Mouse (Mus musculus): ENCODE data around the gene Ccdc61. TPM values are rescaled to one million over a fixed set of nuclear protein-coding genes. Genes with fewer than 3 reads are reported as not detected.

Ccdc61 gene
- 11.4 and 14.7 TPM in 2 replicates for polyA plus RNA-seq (2015; fragmentation: Nextera tagmentation; extraction: Ambion mirVana)

DNA sequence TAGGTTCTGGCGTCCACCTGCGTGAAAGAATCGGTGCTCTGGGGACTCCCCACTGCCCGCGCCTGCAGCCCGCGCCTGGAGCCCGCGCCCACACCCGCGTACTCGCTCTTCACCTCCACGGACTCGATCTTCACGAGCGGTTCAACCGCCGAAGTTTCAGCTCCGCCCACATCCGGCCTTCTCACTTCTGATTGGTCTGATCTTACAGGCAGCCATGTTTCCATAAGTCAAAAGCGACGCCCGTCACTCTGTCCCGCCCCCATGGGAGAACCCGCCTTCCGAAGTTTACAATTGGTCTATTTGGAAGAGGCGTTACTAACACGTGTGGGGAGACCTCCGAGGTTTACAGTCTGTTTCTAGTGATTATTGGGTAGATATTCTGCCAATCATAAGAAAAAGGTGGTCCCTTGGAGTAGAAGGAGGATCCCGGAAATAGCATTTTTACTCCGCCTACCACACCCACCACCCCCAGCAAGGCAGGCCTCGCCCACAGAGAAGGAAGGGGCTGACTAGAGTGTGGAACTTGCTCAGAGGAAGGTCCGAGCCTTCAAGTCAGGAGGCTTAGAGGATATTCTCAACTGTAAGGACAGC, at the start of gene Ccdc61:
Ccdc61 (minus strand) TSS at position 175 of the 591 bp plus-strand sequence.

DNA sequence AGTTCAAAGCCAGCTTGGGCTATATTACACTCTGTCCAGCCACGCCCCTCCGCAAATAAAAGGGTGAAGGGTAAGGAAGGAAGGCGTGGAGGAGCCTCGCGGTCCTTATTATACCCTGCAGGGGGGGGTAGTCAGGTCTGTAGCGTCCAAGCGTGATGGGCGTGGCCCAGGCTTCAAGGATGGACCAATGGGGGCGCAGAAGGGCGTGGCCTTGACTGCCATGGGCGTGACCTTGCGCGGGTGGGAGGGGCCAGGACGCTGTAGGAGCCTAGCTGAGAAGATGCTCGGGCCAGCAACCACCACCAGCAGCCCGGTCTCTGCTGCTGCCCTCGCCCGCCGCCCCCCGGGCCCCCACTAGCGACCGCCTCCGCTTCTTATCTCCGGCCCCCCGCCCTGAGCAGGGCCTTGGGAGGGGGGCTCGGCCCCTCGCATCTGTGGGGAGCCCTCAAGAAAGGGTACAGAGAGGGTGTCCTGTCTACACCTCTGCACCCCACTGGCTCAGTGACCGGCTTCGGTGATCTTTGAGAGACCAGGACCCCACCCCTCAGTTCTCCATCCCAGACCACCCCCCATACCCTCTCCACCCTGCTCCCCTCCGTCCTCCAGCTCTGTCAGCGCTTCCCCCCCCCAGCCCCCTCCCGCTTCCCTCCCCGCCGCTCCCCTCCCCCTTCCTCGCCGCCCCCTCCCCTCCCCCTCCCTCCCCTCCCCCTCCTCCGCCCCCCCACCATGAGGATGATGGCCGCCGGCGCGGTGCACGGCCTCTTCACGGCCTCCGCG, 15.1 kb upstream of the Ccdc61 start, which contains the start of gene Nova2:
Nova2 (plus strand) TSS at position 727 of the 777 bp plus-strand sequence.

DNA sequence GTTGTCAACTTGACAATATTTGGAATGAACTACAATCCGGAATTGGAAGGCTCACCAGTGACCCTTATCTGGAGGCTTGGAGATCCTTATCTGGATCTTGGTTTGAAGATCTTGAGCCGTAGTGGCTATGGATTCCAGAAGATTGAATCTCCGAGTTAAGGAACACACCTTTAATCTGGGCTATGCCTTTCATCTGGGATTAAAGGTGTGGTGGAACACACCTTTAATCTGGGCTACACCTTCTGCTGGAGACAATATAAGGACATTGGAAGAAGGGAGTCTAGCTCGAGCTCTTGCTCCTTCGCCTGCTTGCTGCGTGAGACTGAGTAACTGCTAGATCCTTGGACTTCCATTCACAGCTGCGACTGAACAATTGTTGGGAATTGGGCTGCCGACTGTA, 39.2 kb downstream of the Ccdc61 start, which contains the start of gene Pglyrp1:
Pglyrp1 (plus strand) TSS at position 301 of the 400 bp plus-strand sequence.

Other genes with a start within 250 kb of the Ccdc61 start
- not detected in 2 replicates for gene Psg20, start 224.2 kb downstream of the Ccdc61 start, polyA plus RNA-seq (2015; fragmentation: Nextera tagmentation; extraction: Ambion mirVana)
- gene Psg22, start 192.3 kb downstream of the Ccdc61 start, polyA plus RNA-seq (2015; fragmentation: Nextera tagmentation; extraction: Ambion mirVana): not detected in 2 replicates
- gene Psg19, start 111.9 kb downstream of the Ccdc61 start, polyA plus RNA-seq (2015; fragmentation: Nextera tagmentation; extraction: Ambion mirVana): not detected in 2 replicates
- gene Psg17, start 88.8 kb downstream of the Ccdc61 start, polyA plus RNA-seq (2015; fragmentation: Nextera tagmentation; extraction: Ambion mirVana): not detected in 2 replicates
- gene Mill2, start 70.4 kb downstream of the Ccdc61 start, polyA plus RNA-seq (2015; fragmentation: Nextera tagmentation; extraction: Ambion mirVana): 0.94 and 1.0 TPM in 2 replicates
- 1.4 and 1.9 TPM in 2 replicates for gene Pglyrp1, start 39.1 kb downstream of the Ccdc61 start, polyA plus RNA-seq (2015; fragmentation: Nextera tagmentation; extraction: Ambion mirVana)
- gene Nova2, start 15.5 kb upstream of the Ccdc61 start, polyA plus RNA-seq (2015; fragmentation: Nextera tagmentation; extraction: Ambion mirVana): 0.29 and 0.33 TPM in 2 replicates
- not detected in 2 replicates for gene Nanos2, start 77.0 kb upstream of the Ccdc61 start, polyA plus RNA-seq (2015; fragmentation: Nextera tagmentation; extraction: Ambion mirVana)
- 1.3 and 1.5 TPM in 2 replicates for gene Mypop, start 80.8 kb upstream of the Ccdc61 start, polyA plus RNA-seq (2015; fragmentation: Nextera tagmentation; extraction: Ambion mirVana)
- 12.3 and 16.4 TPM in 2 replicates for gene Irf2bp1, start 93.6 kb upstream of the Ccdc61 start, polyA plus RNA-seq (2015; fragmentation: Nextera tagmentation; extraction: Ambion mirVana)
- gene Foxa3, start 113.1 kb upstream of the Ccdc61 start, polyA plus RNA-seq (2015; fragmentation: Nextera tagmentation; extraction: Ambion mirVana): 0.22 TPM in 1 of 2 replicates, not detected in the other
- 16.8 and 18.7 TPM in 2 replicates for gene Sympk, start 114.0 kb upstream of the Ccdc61 start, polyA plus RNA-seq (2015; fragmentation: Nextera tagmentation; extraction: Ambion mirVana)
- gene Rsph6a, start 144.3 kb upstream of the Ccdc61 start, polyA plus RNA-seq (2015; fragmentation: Nextera tagmentation; extraction: Ambion mirVana): not detected in 2 replicates
- gene Dmwd, start 165.8 kb upstream of the Ccdc61 start, polyA plus RNA-seq (2015; fragmentation: Nextera tagmentation; extraction: Ambion mirVana): 14.4 and 14.7 TPM in 2 replicates
- 145 and 149 TPM in 2 replicates for gene Dmpk, start 173.4 kb upstream of the Ccdc61 start, polyA plus RNA-seq (2015; fragmentation: Nextera tagmentation; extraction: Ambion mirVana)
- gene Six5, start 184.2 kb upstream of the Ccdc61 start, polyA plus RNA-seq (2015; fragmentation: Nextera tagmentation; extraction: Ambion mirVana): 3.9 and 4.8 TPM in 2 replicates
- 0.30 and 0.65 TPM in 2 replicates for gene Gm4969, start 208.0 kb upstream of the Ccdc61 start, polyA plus RNA-seq (2015; fragmentation: Nextera tagmentation; extraction: Ambion mirVana)
- gene Fbxo46, start 209.4 kb upstream of the Ccdc61 start, polyA plus RNA-seq (2015; fragmentation: Nextera tagmentation; extraction: Ambion mirVana): 5.7 and 6.0 TPM in 2 replicates
- 7.6 and 8.3 TPM in 2 replicates for gene Qpctl, start 238.9 kb upstream of the Ccdc61 start, polyA plus RNA-seq (2015; fragmentation: Nextera tagmentation; extraction: Ambion mirVana)
- 73.1 and 81.1 TPM in 2 replicates for gene Snrpd2, start 239.3 kb upstream of the Ccdc61 start, polyA plus RNA-seq (2015; fragmentation: Nextera tagmentation; extraction: Ambion mirVana)

All from skeletal muscle tissue, postnatal 0 days (tissue).